Mouse (Mus musculus): Measurements from ENCODE around the gene Tns3.

GRCm38 (mm10) chr11:8681356-8681755 lies 17.0 kb upstream of the Tns3 start:
- TF ChIP-seq POLR2A (IDR thresholded peaks at IDR 0.05; ENCODE audit: insufficient read length, low read depth), result no peak
- TF ChIP-seq CEBPB (IDR thresholded peaks at IDR 0.05; ENCODE audit: insufficient read depth, poor library complexity, severe bottlenecking), result no peak
- TF ChIP-seq TCF3 (IDR thresholded peaks at IDR 0.05; ENCODE audit: insufficient read length, low read depth), result no peak
- TF ChIP-seq TCF12 (IDR thresholded peaks at IDR 0.05; ENCODE audit: insufficient read depth, poor library complexity, severe bottlenecking), result no peak
- no peak for TF ChIP-seq USF1 (IDR thresholded peaks at IDR 0.05; ENCODE audit: low read depth)
- TF ChIP-seq MAX (IDR thresholded peaks at IDR 0.05; ENCODE audit: low read depth), result no peak
- no peak for TF ChIP-seq E2F4 (IDR thresholded peaks at IDR 0.05; ENCODE audit: insufficient read depth)
- TF ChIP-seq MYOG (IDR thresholded peaks at IDR 0.05; ENCODE audit: control insufficient read depth in 1 of 3, insufficient read depth in 1 of 3, insufficient read length in 2 of 3, low read depth in 2 of 3), result no peak
- no peak for TF ChIP-seq POLR2AphosphoS2 (IDR thresholded peaks at IDR 0.05; ENCODE audit: insufficient read length, low read depth)
- TF ChIP-seq MYOD1 (IDR thresholded peaks at IDR 0.05; ENCODE audit: control insufficient read depth in 1 of 3, insufficient read length in 2 of 3, low read depth in 2 of 3), result no peak
- TF ChIP-seq SRF (IDR thresholded peaks at IDR 0.05; ENCODE audit: control insufficient read depth, insufficient read length, low read depth), result no peak
- no peak for TF ChIP-seq REST (IDR thresholded peaks at IDR 0.05; ENCODE audit: insufficient read depth, insufficient read length)
